Mouse (Mus musculus): ENCODE measurements at regions not wholly inside any gene's neighbourhood (a gene's known extent, or its start where the extent isn't known, plus 50 kb on each side); places are given as distances from the start of the nearest gene placed in this dataset.

GRCm38 (mm10) chr9:68402981-68403380 lies 250.6 kb upstream of the Rora start:
- no peak for DNase-seq (ENCODE audit: low spot score in 2 of 2)
- intact Hi-C loops (cut with DNase I): loop anchor here (2.0 to 5.0 kb wide), 2 partner anchors 252 to 386 kb away; no protein-coding TSS in a partner anchor

DNA sequence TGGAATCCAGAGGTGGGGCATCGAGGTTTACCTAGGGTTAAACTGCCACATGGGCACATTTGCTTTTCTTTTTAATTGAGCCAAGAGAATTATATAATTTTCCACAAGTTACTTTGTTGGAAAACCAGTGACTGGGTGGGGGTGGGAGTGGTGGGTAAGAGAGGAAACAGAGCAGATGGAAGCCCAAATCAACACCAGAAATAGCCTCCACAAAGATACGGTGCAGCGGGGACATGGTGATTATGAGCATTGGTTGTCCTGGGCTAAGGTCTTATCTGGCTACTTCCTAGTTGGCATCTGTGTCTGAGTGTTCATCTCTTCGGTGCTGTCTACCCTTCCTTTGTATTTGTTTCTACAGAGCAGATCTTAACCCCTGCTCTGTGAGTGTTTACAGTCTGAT lies 250.1 kb upstream of the Rora start:
- intact Hi-C loops (cut with DNase I): loop anchor here (2.0 to 5.0 kb wide), 2 partner anchors 251 to 386 kb away; no protein-coding TSS in a partner anchor
- peak; percentile 9 to 58 for DNase-seq (ENCODE audit: low spot score in 2 of 2)

DNA sequence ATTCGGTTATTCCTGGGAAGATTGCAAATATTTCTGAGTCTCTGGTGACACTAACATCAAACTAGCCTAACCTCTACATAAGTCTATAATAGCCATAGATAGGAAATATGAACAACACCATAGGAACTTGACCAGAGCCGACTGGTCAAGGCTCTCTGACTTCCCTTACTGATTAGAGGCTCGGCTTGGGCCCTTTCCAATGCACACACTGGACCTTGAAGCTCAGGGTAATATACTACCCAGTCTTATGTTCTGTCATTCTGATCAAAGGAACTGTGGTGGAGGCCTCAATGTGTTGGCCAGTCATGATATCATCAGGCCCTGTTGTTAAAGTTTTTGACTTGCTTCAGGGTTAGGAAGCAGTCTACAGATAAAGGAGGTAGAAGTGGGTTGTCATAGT lies 243.8 kb upstream of the Rora start:
- intact Hi-C loops (cut with DNase I): no loop called here
- DNase-seq (ENCODE audit: low spot score in 2 of 2): no peak

DNA sequence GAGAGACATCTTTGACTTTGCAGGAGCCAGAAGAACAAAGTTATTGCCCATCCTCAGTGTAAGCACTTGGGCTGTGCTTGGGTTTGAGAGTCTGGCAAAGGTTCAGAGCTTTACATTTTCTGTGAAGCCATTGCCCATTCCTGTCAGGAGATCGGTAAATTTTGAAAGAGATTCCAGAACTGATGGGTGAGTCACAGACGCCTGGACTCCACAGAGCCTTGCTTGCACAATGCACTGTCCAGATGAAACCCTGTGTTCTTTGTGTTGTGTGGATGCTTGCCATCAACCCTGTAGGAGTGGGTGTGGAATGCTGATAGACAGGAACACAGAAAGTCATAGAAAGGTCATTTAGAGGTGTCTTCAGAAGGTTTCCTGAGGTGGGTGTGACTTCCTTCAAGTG lies 227.3 kb upstream of the Rora start:
- intact Hi-C loops (cut with DNase I): no loop called here
- no peak for DNase-seq (ENCODE audit: low spot score in 2 of 2)

DNA sequence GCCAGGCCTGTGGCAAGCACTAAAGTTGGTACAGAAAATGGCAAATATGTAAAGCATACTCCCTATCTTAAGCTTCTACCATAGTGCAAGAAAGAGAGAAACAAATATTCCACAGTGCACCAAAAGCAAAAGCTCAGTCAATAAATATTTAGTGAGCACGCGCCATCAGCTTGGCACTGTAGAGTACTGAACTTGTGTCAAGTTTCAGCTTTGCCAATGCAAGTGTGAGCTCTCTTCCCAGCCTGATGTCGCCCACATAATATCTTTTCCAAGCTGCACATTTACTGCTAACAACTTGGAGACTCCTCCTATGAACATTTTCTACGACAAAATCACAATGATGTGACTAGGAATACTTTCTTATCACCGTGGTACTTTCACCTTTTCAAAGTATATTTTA lies 190.8 kb upstream of the Rora start:
- peak; percentile 3 to 25 for DNase-seq (ENCODE audit: low spot score in 2 of 2)
- intact Hi-C loops (cut with DNase I): no loop called here

DNA sequence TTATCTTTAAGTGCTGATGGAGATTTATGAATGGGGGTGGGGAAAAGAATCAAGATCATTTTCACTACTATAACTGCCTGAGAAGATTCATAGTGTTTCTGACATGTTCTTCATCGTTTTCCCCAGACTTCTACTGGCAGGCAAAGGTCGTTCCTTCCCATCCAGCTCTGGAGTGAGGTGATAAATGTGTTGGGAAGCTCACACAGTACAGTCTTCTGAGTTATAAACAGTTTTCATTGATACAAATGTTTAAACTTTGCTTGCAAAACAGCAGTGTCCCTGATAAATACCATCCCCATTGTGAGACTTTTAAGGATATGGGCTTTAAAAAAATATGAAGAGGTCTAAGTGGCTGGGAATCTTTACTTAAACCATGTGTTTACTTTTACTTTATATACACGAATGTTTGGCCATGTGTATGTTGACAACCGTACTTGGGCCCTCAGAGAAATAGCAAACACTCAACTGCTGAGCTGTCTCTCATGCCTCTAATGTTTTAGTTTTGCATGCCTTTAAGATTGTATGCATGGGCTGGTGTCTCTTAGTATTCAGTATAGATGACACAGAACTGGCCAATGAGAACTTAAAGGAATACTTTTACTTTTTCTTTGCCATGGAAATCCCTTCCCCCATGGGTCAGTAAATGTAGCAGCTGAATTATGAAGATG lies 189.8 kb upstream of the Rora start:
- no peak for DNase-seq (ENCODE audit: low spot score in 2 of 2)
- intact Hi-C loops (cut with DNase I): no loop called here

- intact Hi-C loops (cut with DNase I): no loop called here
- no peak for DNase-seq (ENCODE audit: low spot score in 2 of 2)
Measured at GRCm38 (mm10) chr9:68466671-68467070, 186.9 kb upstream of the Rora start.

DNA sequence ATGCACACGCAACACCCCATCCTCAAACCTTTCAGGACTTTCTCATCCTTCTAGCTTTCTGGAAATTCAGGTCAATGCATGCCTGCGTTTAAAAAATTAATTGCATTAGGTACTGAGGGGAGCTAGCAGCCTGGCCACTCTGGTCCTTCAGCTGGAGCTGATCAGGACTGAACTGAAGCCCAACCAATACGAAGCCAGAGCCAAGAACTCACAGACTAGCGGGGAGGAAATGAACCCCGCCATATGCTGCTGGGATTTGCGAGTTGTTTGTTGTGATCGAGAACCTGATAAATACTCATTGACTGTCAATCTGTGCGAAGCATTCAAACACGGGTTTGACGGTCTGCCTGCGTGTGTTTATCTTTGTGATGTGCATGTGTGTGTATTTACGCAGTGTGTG lies 177.2 kb upstream of the Rora start:
- intact Hi-C loops (cut with DNase I): no loop called here
- DNase-seq (ENCODE audit: low spot score in 2 of 2): no peak

GRCm38 (mm10) chr9:68477466-68477865 lies 176.1 kb upstream of the Rora start:
- intact Hi-C loops (cut with DNase I): no loop called here

GRCm38 (mm10) chr9:68486646-68487045 lies 166.9 kb upstream of the Rora start:
- intact Hi-C loops (cut with DNase I): no loop called here
- no peak for DNase-seq (ENCODE audit: low spot score in 2 of 2)

More at GRCm38 (mm10) chr9:68477466-68477865, 176.1 kb upstream of the Rora start:
- peak in 1 of 2 experiments; percentile 54 for DNase-seq (ENCODE audit: low spot score in 2 of 2)

DNA sequence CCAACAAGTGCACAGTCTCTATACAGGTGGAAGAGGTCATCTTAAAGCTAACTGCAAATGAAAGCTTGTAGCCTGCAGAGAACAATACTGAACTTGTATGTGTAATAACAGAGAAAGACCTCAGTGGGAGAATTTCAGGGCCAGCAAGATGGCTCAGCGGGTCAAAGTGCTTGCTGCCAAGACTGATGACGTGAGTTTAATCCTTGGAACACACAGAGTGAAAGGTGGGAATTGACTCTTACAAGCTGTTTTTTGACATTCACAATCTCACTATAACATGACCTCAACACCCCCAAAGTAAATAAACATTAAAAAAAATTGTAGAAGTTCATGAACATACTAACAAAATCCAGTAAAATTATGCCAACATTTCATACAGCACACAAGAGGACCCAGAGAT lies 162.4 kb upstream of the Rora start:
- DNase-seq (ENCODE audit: low spot score in 2 of 2): no peak
- intact Hi-C loops (cut with DNase I): no loop called here

DNA sequence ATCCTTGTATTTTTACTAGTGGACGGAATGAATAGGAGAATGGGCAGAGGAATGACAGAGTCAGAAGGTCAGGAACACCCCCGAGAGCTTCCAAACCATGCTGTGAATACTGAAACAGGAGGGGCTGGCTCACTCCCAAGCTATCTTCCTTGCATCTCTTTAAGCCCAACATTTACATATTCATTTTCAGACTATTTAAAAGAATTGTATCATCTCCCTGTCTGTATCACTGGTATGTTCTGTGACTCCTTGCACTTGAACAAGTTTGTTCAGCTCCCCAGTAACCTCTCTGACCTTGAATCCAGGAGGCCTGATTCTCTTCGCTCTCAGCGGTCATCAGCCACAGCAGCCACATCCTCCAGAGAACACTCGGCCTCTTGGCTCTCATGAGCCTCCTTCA lies 132.4 kb upstream of the Rora start:
- intact Hi-C loops (cut with DNase I): no loop called here
- peak in 1 of 2 experiments; percentile 30 for DNase-seq (ENCODE audit: low spot score in 2 of 2)

- intact Hi-C loops (cut with DNase I): no loop called here
Measured at GRCm38 (mm10) chr9:68561767-68562552, 91.6 kb upstream of the Rora start.

DNA sequence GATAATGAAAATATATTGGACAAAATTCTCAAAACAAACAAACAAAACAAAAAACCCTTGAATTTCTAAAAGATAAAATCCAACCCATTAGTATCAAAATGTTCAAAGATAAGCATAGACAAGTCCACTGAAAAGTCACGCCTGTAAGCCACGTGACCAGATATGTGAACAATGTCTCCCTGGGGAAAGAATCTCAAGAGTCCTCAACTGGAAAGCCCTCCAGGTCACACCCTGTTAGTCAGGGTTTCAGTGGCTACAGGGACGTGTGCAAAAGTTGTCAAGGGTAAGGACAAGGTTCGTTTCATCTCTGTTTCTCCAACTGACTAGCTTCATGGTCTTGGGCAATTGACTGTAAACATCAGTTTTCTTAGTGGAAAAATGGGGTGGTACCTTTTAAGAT lies 90.4 kb upstream of the Rora start:
- DNase-seq (ENCODE audit: low spot score in 2 of 2): no peak
- intact Hi-C loops (cut with DNase I): no loop called here

More at GRCm38 (mm10) chr9:68561767-68562552, 91.6 kb upstream of the Rora start:
- peak in 1 of 2 experiments; percentile 2 for DNase-seq (ENCODE audit: low spot score in 2 of 2)

DNA sequence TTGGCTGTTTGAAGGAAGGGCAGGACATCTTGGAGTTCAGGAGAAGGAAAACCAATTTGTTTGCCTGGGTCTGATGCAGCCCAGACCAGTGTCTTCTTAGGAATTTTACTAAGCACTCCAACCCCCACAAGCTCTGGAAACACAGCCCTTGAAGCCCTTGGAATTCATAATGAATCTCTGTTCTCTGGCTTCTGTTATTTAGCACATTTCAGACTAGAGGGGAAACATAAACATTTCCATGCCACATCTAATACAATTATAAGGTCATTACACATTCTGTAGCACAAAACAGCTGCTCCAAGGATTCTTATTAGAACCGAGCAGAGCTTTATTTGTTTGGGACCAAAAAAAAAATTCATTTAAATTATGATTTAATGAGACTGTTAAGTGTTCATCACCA lies 67.8 kb upstream of the Rora start:
- intact Hi-C loops (cut with DNase I): no loop called here
- no peak for DNase-seq (ENCODE audit: low spot score in 2 of 2)

DNA sequence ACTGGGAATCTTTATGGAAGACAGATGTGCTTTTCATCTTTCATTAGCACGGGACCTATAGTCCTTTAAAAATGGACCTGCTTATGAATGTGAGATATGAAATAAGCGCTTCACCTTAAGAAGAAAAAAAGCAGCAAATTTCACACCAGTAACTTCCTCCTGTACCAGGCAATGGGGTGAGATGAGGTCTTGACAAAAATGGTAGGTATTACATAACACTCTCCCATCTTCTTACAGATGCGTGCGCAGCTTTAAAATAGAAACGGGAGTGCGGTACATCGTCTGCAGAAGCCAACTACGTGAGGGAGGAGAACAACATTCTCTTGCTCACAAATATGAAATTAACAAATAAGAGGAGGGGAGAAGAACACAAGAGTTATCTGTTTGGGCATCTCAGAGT lies 62.6 kb upstream of the Rora start:
- DNase-seq (ENCODE audit: low spot score in 2 of 2): peak in 1 of 2 experiments; percentile 35
- intact Hi-C loops (cut with DNase I): no loop called here

- DNase-seq (ENCODE audit: low spot score in 2 of 2): no peak
- intact Hi-C loops (cut with DNase I): no loop called here
Measured at GRCm38 (mm10) chr9:68592976-68593375, 60.6 kb upstream of the Rora start.

DNA sequence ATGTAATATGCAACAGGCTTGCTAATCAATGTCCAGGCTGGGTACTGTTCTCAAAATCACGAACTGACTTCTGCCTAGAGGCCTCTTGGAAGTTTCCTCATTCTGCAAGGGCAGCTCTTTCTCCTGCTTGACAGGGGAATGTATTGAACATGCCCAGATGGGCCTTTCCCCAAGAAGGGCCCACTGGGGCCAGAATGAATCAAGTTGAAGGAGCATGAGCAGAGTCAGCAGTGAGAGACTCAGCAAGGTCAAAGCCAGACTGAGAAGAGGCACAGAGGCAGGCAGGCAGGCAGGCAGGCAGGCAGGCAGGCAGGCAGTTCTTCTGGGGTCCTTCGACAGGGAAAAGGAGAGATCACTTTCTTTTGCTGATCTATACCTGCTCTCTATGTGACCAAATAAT lies 59.0 kb upstream of the Rora start:
- DNase-seq (ENCODE audit: low spot score in 2 of 2): no peak
- intact Hi-C loops (cut with DNase I): no loop called here

All from left cerebral cortex, postnatal 25 days (tissue).